Mouse (Mus musculus): Measurements from ENCODE around the gene Lmtk3. TPM values are rescaled to one million over a fixed set of nuclear protein-coding genes. Genes with fewer than 3 reads are reported as not detected.

The Lmtk3 gene
- total RNA-seq, 2 experiments from 2014 or later = 6.2 to 8.4 TPM

- no peak for DNase-seq (ENCODE audit: low spot score in 2 of 2)
These were observed 22.4 kb downstream of the Lmtk3 start for GRCm38 (mm10) chr7:45805941-45806340.

- no peak for DNase-seq (ENCODE audit: low spot score in 2 of 2)
These were observed 24.9 kb downstream of the Lmtk3 start for GRCm38 (mm10) chr7:45808471-45808870.

DNA sequence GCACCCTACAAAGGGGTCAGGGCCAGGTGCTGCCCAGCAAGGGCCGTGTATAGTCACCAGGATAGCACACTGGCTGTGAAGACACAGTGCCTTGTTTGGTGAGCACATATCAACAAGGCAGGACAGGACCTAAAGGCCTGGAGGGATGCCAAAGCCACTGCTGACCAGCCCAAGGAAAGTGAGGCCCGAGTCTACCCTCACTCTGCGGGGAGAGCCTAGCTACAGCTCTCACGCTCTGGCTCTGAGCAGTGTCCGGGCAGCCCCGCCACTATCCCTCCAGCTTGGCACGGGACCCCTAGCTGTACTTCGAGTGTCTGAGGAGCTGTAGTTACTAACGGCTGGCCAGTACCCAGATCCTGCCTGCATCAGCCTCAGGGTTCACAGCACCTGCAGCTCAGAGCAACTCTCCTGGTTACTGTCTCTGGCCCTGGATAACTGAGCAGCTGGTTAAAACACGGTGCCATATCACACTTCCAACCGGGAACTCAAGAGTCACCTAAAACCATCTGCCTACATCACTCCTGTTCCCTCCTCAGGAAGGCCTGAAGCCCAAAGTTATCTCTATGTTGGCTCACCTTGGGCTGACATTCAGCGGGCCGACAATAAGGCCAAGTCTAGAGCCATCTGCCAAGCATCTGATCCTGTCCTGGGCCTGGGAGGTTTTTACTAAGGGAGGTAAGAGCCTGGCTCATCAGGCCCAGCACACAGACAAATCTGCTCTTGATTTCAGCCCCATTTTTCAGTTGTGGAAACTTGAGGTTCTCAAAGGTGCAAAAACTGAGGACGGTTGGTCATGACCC is 25.9 kb downstream of the Lmtk3 start:
- DNase-seq (ENCODE audit: low spot score in 2 of 2) = no peak

GRCm38 (mm10) chr7:45812921-45813320 is 29.4 kb downstream of the Lmtk3 start:
- no peak for DNase-seq (ENCODE audit: low spot score in 2 of 2)

- DNase-seq (ENCODE audit: low spot score in 2 of 2) = peak; percentile 94 to 98
These were observed 30.5 kb downstream of the Lmtk3 start, which contains the start of gene Cyth2 for GRCm38 (mm10) chr7:45813787-45814779. TSS of gene Cyth2 (minus strand) at chr7:45814581.

- DNase-seq (ENCODE audit: low spot score in 2 of 2) = no peak
These were observed 31.3 kb downstream of the Lmtk3 start for GRCm38 (mm10) chr7:45814841-45815240.

DNA sequence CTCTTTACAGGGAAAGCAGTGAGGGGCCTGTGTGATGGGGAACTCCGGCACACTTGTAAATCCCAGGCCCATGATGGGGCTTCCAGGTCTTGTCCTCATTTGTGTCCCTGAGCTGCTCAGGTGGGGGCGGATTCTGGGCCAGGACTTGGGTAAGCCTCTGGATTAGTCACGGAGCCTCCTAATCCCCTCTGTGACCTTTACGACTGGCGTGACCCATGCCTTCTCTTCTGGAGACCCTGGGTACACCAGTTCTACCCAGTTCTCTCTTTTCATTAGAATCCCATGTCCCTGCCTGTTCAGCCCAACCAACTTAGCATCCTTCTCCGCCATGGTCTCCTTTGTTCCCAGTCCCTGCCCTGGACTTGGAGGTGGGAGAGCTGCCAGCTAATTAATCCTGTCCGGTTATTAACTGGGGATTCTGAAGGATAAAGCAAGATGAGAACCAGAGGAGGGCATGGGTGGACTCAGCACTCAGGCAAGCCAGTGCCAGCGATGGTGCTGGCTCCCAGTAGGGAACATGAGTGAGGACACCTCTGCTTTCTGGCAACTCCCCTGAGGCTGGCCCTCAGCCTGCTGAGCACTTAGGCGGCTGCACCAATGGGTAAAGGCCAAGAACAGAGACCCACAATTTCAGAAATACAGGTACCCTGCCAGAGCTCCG is 31.9 kb downstream of the Lmtk3 start:
- DNase-seq (ENCODE audit: low spot score in 2 of 2) = no peak

- DNase-seq (ENCODE audit: low spot score in 2 of 2) = no peak
These were observed 32.4 kb downstream of the Lmtk3 start for GRCm38 (mm10) chr7:45815984-45816351.

DNA sequence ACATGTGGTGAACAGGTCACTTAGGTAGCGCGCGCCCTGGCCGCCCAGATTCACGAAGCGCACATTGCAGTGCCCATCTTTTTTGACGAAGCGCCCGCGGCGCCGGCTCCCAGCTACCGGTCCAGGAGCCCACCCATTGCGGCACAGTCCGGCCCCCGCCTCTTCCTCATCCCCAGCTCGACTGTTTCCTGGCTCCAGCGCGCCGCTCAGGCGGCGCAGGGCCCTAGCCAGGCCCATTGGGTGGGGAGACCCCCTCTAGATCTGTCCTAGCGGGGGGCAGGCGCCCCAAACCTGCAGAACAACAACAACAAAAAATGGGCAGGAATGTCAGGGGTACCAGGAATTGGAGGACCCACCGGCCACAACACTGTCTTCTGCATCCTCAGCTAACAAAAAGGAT is 36.3 kb downstream of the Lmtk3 start:
- DNase-seq (ENCODE audit: low spot score in 2 of 2) = no peak

- DNase-seq (ENCODE audit: low spot score in 2 of 2) = no peak
These were observed 37.4 kb downstream of the Lmtk3 start for GRCm38 (mm10) chr7:45820913-45821312.

DNA sequence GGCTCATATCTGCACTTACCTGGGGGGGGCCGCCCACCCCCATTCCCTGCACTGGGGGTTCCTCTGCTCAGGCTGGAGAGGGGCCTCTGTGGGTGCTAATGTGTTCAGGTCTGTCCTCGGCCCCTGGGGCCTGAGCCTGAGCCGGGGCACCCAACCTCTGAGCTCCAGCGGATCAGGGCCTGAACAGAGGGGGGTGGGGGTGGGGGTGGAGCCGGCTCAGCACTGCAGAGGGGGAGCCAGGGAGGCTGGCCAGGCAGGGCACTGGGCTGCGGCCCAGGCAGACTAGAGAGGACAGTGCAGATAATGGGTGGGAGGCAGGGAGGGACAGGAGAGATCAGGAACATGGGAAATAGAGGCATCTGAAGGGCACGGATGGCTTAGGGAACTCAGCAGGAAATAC is 41.1 kb downstream of the Lmtk3 start, which contains the start of gene Kcnj14:
TSS of gene Kcnj14 (minus strand) at position 185 of the 400 bp plus-strand sequence.
- DNase-seq (ENCODE audit: low spot score in 2 of 2) = no peak

GRCm38 (mm10) chr7:45826631-45827030 is 43.1 kb downstream of the Lmtk3 start:
- no peak for DNase-seq (ENCODE audit: low spot score in 2 of 2)

DNA sequence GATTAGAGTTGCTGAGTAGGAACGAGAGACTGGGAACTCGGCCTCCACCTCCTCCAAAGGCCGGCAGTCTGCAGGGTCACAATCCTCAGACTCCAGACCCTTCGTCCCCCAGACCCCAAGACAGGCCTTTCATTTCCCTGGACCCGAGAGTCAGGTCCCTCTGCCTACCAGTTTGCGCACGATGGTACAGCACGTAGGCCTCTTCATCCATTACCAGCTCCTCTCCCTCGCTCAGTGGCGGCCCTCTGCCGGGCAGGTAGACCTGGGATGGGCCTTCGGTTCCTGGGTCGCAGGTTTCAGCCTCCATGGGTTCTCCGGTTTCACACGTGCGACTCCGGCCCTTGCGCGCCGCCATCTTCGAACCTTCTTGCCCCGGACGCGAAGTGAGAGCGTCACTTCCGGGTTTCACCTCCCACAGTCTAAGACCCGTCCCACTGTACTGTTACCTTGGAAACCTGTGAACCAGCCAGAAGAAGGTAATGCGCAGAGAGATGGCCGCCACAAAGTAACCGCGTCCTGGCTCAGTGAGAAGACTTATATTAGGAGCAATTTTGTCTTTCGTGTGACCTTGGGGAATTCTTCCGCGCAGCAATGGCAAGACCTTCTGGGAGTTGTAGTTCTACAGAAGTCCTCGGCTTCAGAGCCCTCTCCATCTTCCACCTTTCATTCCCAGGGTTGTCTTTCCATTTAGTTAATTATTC is 47.0 kb downstream of the Lmtk3 start, which contains the start of gene Grwd1:
TSS of gene Grwd1 (minus strand) at position 518 of the 701 bp plus-strand sequence.
- peak; percentile 77 to 81 for DNase-seq (ENCODE audit: low spot score in 2 of 2)

DNA sequence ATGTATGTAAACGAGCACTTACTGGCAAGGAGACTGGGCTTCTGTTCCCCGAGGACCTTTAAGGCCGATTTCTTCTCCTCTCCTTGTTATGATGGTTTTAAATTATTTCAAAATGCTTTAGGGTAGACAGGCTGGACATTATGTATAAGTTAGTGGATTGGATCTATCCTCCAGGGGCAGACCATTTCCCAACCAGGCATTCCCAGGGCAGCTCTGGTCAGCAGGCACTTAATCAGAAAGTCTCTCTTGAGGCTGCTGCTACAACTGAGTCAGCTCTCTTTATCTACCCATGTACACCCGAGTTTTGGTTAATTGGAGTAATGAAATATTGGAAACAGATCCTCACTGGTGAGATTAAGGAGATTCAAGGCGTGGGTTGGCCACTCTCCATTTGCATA is 47.6 kb downstream of the Lmtk3 start:
- no peak for DNase-seq (ENCODE audit: low spot score in 2 of 2)

DNA sequence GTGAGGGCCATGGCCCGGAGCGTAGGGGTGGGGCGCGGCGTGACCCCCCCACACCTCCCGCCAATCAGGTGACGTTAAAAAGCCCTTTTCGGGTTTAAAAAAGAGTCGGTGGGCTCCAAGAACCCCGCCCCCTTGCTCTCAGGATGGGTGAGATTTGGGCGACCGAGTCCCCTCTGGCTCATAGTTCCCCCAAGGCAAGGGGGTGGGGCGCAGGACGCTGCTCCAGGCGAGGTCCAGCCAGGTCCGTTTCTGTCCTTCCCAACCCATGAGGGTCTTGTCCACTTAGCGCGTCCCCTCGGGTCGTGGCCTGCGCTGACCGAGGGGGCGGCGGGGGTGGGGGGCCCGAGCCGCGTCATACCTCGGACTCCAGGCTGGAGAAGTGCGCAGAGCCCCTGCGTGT is 48.9 kb downstream of the Lmtk3 start:
- DNase-seq (ENCODE audit: low spot score in 2 of 2) = no peak

- DNase-seq (ENCODE audit: low spot score in 2 of 2) = no peak
These were observed 49.7 kb downstream of the Lmtk3 start for GRCm38 (mm10) chr7:45833148-45833790.

- DNase-seq (ENCODE audit: low spot score in 2 of 2) = no peak
These were observed 50.4 kb downstream of the Lmtk3 start for GRCm38 (mm10) chr7:45833924-45834323.

- no peak for DNase-seq (ENCODE audit: low spot score in 2 of 2)
These were observed 59.6 kb downstream of the Lmtk3 start for GRCm38 (mm10) chr7:45842950-45843744.

- DNase-seq (ENCODE audit: low spot score in 2 of 2) = no peak
These were observed 65.0 kb downstream of the Lmtk3 start for GRCm38 (mm10) chr7:45848447-45849027.
